Mouse (Mus musculus): Measurements from ENCODE around the gene Fgf12. TPM values are rescaled to one million over a fixed set of nuclear protein-coding genes. Genes with fewer than 3 reads are reported as not detected.

Fgf12 gene
- polyA plus RNA-seq, 1 experiment, result not detected

DNA sequence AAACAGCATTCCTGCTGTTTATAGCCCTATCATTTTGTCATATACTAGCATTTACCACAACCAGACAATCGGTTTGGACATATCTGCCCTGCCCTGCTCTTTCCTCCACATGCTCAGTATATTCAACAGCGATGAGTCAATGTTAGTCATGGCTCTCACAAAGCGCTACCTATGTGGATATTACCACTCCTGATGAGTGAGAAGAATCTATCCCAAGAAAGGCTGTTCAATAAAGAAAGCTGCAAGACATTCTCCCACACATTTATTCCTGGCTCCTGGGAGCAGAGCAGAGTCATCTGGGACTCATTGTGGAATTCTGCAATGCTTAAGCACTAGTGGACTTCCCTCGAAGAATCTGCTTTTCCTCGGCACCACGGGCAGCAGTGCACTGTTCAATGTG, 26.1 kb downstream of the Fgf12 start:
- Histone ChIP-seq H3K36me3 (ENCODE audit: control insufficient read depth, insufficient read depth, low read length, poor library complexity, severe bottlenecking) (no peaks in the 10 kb centered on the region), H3K27ac (ENCODE audit: insufficient read depth, low read length) (no peak overlapping the region), H3K9ac (ENCODE audit: low read depth, poor library complexity, severe bottlenecking) (no peak overlapping the region), H3K9me3 (replicated peaks; ENCODE audit: control insufficient read depth, insufficient read depth, low read length, poor library complexity, severe bottlenecking) (no peaks in the 10 kb centered on the region), H3K4me3 (ENCODE audit: low read depth, low read length) (no peak overlapping the region), H3K27me3 (ENCODE audit: control insufficient read depth, insufficient read depth, low read length, poor library complexity, severe bottlenecking) (no peaks in the 10 kb centered on the region), H3K4me1 (ENCODE audit: control insufficient read depth, insufficient read depth, low read length) (no peaks in the 10 kb centered on the region)
- TF ChIP-seq EP300 (IDR thresholded peaks at IDR 0.05; ENCODE audit: insufficient read depth, low read depth, low read length) (no peak), CTCF (IDR thresholded peaks at IDR 0.05; ENCODE audit: low read depth, low read length) (no peak), POLR2A (IDR thresholded peaks at IDR 0.05; ENCODE audit: insufficient read depth, low read length) (no peak)

DNA sequence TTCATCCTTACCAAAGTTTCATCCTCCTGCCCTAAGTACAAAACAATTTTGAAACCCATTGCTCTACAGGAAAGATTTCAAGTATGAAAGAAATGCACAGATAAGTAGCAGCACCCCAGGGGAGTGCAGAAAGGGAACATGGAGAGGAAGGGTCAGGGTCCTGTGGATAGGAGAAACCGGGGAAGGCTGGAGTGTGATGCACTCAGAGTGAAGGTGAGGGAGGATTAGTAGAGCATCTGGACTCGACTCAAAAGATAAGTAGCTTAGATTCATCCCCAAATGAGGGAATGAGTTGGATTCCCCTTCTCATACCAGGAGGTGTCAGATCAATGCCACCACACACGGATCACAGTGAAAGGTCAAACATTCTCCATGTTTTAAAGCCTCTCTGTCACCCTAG, 46.2 kb downstream of the Fgf12 start:
- Histone ChIP-seq H3K4me3 (ENCODE audit: low read depth, low read length) (no peak overlapping the region), H3K27ac (ENCODE audit: insufficient read depth, low read length) (no peak overlapping the region), H3K9me3 (replicated peaks; ENCODE audit: control insufficient read depth, insufficient read depth, low read length, poor library complexity, severe bottlenecking) (no peaks in the 10 kb centered on the region), H3K36me3 (ENCODE audit: control insufficient read depth, insufficient read depth, low read length, poor library complexity, severe bottlenecking) (no peaks in the 10 kb centered on the region), H3K9ac (ENCODE audit: low read depth, poor library complexity, severe bottlenecking) (no peak overlapping the region), H3K27me3 (ENCODE audit: control insufficient read depth, insufficient read depth, low read length, poor library complexity, severe bottlenecking) (no peaks in the 10 kb centered on the region), H3K4me1 (ENCODE audit: control insufficient read depth, insufficient read depth, low read length) (no peaks in the 10 kb centered on the region)
- TF ChIP-seq EP300 (IDR thresholded peaks at IDR 0.05; ENCODE audit: insufficient read depth, low read depth, low read length), result no peak
- TF ChIP-seq POLR2A (IDR thresholded peaks at IDR 0.05; ENCODE audit: insufficient read depth, low read length), result no peak
- no peak for TF ChIP-seq CTCF (IDR thresholded peaks at IDR 0.05; ENCODE audit: low read depth, low read length)

DNA sequence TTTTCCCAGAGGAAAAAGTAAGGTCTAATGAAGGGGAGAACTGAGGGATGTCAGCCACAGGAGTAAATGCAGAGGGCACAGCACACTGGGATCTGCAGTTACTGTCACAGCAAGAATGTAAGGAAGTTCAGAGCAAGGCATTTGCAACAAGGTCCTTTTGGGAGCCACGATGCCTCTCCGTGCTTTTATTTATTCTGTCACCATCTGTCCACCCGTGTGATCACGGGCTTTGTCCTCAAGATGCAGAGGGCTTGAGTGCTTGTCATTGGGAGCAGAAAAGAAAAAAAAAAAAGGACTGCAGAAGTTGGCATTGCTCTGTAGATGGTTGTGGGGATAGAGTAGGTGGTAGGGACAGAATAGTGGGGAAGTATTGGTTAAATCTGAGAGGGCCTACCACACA, 52.5 kb downstream of the Fgf12 start:
- no peaks in the 10 kb centered on the region for H3K36me3 ChIP-seq (ENCODE audit: control insufficient read depth, insufficient read depth, low read length, poor library complexity, severe bottlenecking)
- no peaks in the 10 kb centered on the region for H3K4me1 ChIP-seq (ENCODE audit: control insufficient read depth, insufficient read depth, low read length)
- H3K27me3 ChIP-seq (ENCODE audit: control insufficient read depth, insufficient read depth, low read length, poor library complexity, severe bottlenecking), result no peaks in the 10 kb centered on the region
- H3K9me3 ChIP-seq (replicated peaks; ENCODE audit: control insufficient read depth, insufficient read depth, low read length, poor library complexity, severe bottlenecking), result no peaks in the 10 kb centered on the region
- no peak for TF ChIP-seq EP300 (IDR thresholded peaks at IDR 0.05; ENCODE audit: insufficient read depth, low read depth, low read length)
- no peak for TF ChIP-seq CTCF (IDR thresholded peaks at IDR 0.05; ENCODE audit: low read depth, low read length)
- TF ChIP-seq POLR2A (IDR thresholded peaks at IDR 0.05; ENCODE audit: insufficient read depth, low read length), result no peak
- H3K9ac ChIP-seq (ENCODE audit: low read depth, poor library complexity, severe bottlenecking), result no peak overlapping the region
- H3K27ac ChIP-seq (ENCODE audit: insufficient read depth, low read length), result no peak overlapping the region
- H3K4me3 ChIP-seq (ENCODE audit: low read depth, low read length), result no peak overlapping the region

DNA sequence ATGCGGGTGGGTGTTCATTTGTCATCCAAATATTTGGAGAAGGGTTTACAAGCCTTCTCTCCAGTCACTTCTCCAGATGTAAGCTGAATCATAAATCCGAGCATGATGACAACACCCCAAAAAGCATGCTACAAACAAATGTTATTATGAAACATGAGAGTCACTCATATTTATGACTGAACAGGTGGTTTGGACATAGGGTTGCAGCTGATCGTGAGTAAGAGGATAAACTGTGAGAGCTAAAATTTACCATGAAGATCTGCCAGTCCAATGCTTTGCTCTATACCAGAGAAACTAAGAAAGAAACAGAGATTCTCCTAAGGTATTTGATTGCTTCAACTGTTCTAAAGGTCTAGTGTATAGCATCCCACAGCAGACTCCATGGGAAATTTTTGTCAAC, 56.0 kb downstream of the Fgf12 start:
- H3K27ac ChIP-seq (ENCODE audit: insufficient read depth, low read length), result no peak overlapping the region
- H3K36me3 ChIP-seq (ENCODE audit: control insufficient read depth, insufficient read depth, low read length, poor library complexity, severe bottlenecking), result no peaks in the 10 kb centered on the region
- no peaks in the 10 kb centered on the region for H3K4me1 ChIP-seq (ENCODE audit: control insufficient read depth, insufficient read depth, low read length)
- TF ChIP-seq POLR2A (IDR thresholded peaks at IDR 0.05; ENCODE audit: insufficient read depth, low read length) (no peak), CTCF (IDR thresholded peaks at IDR 0.05; ENCODE audit: low read depth, low read length) (no peak), EP300 (IDR thresholded peaks at IDR 0.05; ENCODE audit: insufficient read depth, low read depth, low read length) (no peak)
- no peaks in the 10 kb centered on the region for H3K27me3 ChIP-seq (ENCODE audit: control insufficient read depth, insufficient read depth, low read length, poor library complexity, severe bottlenecking)
- no peaks in the 10 kb centered on the region for H3K9me3 ChIP-seq (replicated peaks; ENCODE audit: control insufficient read depth, insufficient read depth, low read length, poor library complexity, severe bottlenecking)
- H3K4me3 ChIP-seq (ENCODE audit: low read depth, low read length), result no peak overlapping the region
- H3K9ac ChIP-seq (ENCODE audit: low read depth, poor library complexity, severe bottlenecking), result no peak overlapping the region

DNA sequence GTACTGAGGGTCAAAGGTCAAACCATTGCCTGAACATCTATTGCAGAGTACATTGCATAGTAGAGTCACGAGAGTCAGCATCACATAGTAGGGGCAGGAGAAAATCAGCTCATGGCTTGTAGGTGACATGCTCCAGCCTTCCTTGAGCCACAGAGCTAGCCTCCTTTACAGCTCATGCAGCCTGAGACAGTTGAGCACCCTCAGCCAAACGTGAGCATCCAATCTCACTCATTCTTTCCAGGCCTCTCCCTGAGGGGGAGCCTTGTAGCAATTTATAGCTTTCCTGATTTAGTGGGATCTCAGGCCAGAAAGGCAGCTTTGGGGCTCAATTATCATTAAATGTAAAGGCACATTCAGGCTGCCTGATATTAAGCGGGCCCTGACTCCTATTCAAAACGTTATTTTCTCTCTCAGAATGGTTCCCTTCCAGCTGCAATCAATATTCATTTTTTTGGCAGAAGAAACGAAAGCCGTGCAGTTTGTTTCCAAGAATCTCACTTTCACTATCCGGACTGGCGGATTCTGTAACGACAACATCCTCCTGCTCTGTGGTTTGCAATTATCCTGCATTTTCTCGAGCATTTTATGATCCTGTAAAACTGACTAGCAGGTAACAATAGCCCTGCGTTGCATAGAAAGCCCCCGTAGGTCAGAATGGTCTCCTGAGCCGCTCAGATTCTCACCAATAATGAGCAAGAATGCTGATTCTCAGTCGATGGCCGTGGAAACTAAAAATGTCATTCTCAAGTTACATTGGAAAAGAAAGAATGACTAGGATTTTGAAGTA, 58.6 kb downstream of the Fgf12 start:
- no peaks in the 10 kb centered on the region for H3K36me3 ChIP-seq (ENCODE audit: control insufficient read depth, insufficient read depth, low read length, poor library complexity, severe bottlenecking)
- H3K9ac ChIP-seq (ENCODE audit: low read depth, poor library complexity, severe bottlenecking), result no peak overlapping the region
- H3K27me3 ChIP-seq (ENCODE audit: control insufficient read depth, insufficient read depth, low read length, poor library complexity, severe bottlenecking), result no peaks in the 10 kb centered on the region
- TF ChIP-seq CTCF (IDR thresholded peaks at IDR 0.05; ENCODE audit: low read depth, low read length), result no peak
- no peak for TF ChIP-seq EP300 (IDR thresholded peaks at IDR 0.05; ENCODE audit: insufficient read depth, low read depth, low read length)
- TF ChIP-seq POLR2A (IDR thresholded peaks at IDR 0.05; ENCODE audit: insufficient read depth, low read length), result no peak
- no peaks in the 10 kb centered on the region for H3K9me3 ChIP-seq (replicated peaks; ENCODE audit: control insufficient read depth, insufficient read depth, low read length, poor library complexity, severe bottlenecking)
- H3K27ac ChIP-seq (ENCODE audit: insufficient read depth, low read length), result no peak overlapping the region
- H3K4me3 ChIP-seq (ENCODE audit: low read depth, low read length), result no peak overlapping the region
- H3K4me1 ChIP-seq (ENCODE audit: control insufficient read depth, insufficient read depth, low read length), result no peaks in the 10 kb centered on the region

DNA sequence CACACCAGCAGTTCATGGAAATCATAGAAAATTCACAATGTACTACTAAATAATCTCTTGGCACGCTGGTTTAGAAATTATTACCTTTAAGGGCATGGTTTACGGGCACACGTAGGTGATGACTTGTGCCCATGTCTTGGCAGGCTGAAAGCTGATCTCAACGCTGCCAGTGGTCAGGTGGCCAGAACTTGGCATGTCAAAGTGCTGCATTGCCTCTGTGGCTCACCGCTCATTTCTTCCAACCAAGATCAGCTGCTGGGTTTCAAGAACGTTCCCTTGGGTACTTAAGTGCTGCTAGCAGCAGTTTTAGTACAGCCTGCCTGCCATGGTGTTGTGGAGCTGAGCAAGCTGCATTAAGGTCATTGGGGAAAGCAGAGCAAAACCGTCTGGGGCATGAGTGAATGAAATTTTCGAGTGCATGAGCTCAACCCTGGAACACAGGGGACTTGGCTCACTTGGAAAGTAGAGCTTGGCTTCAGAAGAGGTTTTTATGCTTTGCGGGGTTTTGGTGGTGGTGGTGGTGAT, 63.9 kb downstream of the Fgf12 start:
- Histone ChIP-seq H3K27ac (ENCODE audit: insufficient read depth, low read length) (no peak overlapping the region), H3K9ac (ENCODE audit: low read depth, poor library complexity, severe bottlenecking) (no peak overlapping the region), H3K36me3 (ENCODE audit: control insufficient read depth, insufficient read depth, low read length, poor library complexity, severe bottlenecking) (no peaks in the 10 kb centered on the region), H3K4me1 (ENCODE audit: control insufficient read depth, insufficient read depth, low read length) (no peaks in the 10 kb centered on the region), H3K9me3 (replicated peaks; ENCODE audit: control insufficient read depth, insufficient read depth, low read length, poor library complexity, severe bottlenecking) (no peaks in the 10 kb centered on the region), H3K4me3 (ENCODE audit: low read depth, low read length) (no peak overlapping the region), H3K27me3 (ENCODE audit: control insufficient read depth, insufficient read depth, low read length, poor library complexity, severe bottlenecking) (no peaks in the 10 kb centered on the region)
- no peak for TF ChIP-seq EP300 (IDR thresholded peaks at IDR 0.05; ENCODE audit: insufficient read depth, low read depth, low read length)
- TF ChIP-seq POLR2A (IDR thresholded peaks at IDR 0.05; ENCODE audit: insufficient read depth, low read length), result no peak
- no peak for TF ChIP-seq CTCF (IDR thresholded peaks at IDR 0.05; ENCODE audit: low read depth, low read length)

All from ES-Bruce4 (cell line).